Mouse (Mus musculus): ENCODE measurements at regions not wholly inside any gene's neighbourhood (a gene's known extent, or its start where the extent isn't known, plus 50 kb on each side); places are given as distances from the start of the nearest gene placed in this dataset.

DNA sequence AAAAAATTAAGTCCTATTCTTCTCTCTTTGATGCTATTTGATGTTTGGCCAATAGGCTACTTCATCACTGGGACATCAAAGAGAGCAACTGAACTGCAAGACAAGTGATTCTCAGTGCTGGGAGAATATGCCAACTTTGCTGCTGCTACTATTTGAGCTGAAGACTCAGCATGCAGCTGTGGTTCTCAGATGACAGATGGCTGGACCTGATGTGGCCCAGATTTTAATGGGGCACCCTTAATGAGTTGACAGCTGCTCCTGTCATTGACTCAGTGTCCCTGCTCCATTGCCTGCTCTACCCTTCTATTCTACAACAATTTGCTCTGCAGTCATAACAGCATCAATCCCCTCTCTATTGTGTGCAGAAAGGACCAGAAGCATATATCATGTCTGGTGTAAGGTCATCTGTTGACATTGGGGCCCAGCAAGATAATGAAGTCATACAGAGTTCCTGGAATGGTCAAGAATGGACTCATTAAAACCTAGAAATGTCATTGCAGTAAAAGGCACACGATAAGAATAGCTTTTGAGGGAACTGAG, 231.1 kb upstream of the Auts2 start:
- no peaks in the 10 kb centered on the region for H3K36me3 ChIP-seq
- no peak overlapping the region for H3K4me3 ChIP-seq
- H3K4me2 ChIP-seq (replicated peaks), result no peak overlapping the region
- no peak overlapping the region for H3K9ac ChIP-seq (replicated peaks)
- H3K4me1 ChIP-seq, result no peaks in the 10 kb centered on the region
- 87% methylated on average over 1 of the region's 1 CpGs for WGBS
- no peak overlapping the region for H3K27ac ChIP-seq (replicated peaks)
- H3K27me3 ChIP-seq, result no peaks in the 10 kb centered on the region
- ATAC-seq (ENCODE audit: low FRiP score, low read depth), result no peak
- no peaks in the 10 kb centered on the region for H3K9me3 ChIP-seq

DNA sequence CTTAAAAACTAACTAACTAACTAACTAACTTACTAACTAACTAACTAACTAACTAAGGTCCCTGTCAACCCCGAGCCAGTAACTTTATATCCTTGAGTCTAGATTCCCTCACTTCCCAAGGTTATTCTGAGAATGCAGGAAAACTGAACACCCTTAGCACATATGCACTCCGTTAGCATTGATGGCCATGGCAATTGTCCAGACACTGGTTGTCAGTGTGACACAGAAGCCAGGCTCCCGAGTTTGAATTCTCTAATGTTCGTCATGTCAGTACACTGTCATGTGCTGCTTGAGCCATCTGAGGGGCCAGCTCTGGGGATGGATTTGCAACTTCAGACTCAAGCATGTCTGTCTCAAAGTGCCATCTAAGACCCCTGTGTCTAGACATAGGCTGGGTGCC, 217.3 kb upstream of the Auts2 start:
- Histone ChIP-seq H3K27me3 (no peaks in the 10 kb centered on the region), H3K27ac (replicated peaks) (no peak overlapping the region), H3K36me3 (no peaks in the 10 kb centered on the region), H3K4me1 (no peaks in the 10 kb centered on the region), H3K9me3 (no peaks in the 10 kb centered on the region), H3K4me2 (replicated peaks) (no peak overlapping the region), H3K4me3 (no peak overlapping the region), H3K9ac (replicated peaks) (no peak overlapping the region)
- WGBS, result 90% methylated on average over 4 of the region's 4 CpGs
- ATAC-seq (ENCODE audit: low FRiP score, low read depth), result no peak

DNA sequence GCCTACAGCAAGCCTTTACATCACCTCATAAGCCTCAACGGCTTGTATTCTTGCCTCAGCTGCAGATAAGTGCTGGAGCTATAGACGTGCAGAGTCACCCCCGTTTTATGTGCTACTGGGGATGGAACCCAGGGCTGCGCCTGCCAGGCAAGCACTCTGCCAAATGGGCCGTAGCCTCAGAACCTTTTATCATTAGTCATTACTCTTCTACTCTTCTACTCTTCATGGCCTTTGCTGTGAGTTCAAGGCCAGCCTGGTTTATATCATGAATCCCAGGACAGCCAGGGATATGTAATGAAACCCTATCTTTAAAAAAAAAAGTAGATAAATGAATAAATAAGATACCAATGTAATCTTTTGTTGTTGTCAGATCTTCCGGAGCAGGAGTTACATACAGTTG, 216.6 kb upstream of the Auts2 start:
- H3K4me2 ChIP-seq (replicated peaks), result no peak overlapping the region
- no peak overlapping the region for H3K9ac ChIP-seq (replicated peaks)
- no peak overlapping the region for H3K27ac ChIP-seq (replicated peaks)
- H3K4me3 ChIP-seq, result no peak overlapping the region
- H3K4me1 ChIP-seq, result no peaks in the 10 kb centered on the region
- H3K9me3 ChIP-seq, result no peaks in the 10 kb centered on the region
- H3K36me3 ChIP-seq, result no peaks in the 10 kb centered on the region
- 86% methylated on average over 6 of the region's 6 CpGs for WGBS
- ATAC-seq (ENCODE audit: low FRiP score, low read depth), result no peak
- H3K27me3 ChIP-seq, result no peaks in the 10 kb centered on the region

DNA sequence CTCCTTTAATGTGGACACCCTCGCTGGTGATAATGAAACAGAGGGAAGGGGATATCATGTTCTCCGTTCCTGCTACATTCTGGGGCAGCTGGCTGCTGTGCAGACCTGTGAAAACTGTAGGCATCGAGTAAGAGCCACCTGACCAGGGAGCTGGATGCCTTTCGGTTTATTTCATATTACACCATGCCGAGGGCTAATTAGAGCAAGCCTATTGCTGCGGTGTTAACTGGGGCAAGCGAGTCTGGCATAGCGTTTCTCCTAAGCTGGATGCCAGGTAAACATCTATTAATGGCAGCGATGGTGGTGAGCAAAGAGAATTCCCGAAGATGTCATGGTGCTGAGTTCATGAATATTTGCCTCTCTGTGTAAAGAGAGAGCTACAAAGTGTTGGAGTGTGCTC, 215.8 kb upstream of the Auts2 start:
- no peaks in the 10 kb centered on the region for H3K4me1 ChIP-seq
- H3K27ac ChIP-seq (replicated peaks), result no peak overlapping the region
- H3K9ac ChIP-seq (replicated peaks), result no peak overlapping the region
- 88% methylated on average over 10 of the region's 10 CpGs for WGBS
- no peaks in the 10 kb centered on the region for H3K27me3 ChIP-seq
- ATAC-seq (ENCODE audit: low FRiP score, low read depth), result no peak
- no peaks in the 10 kb centered on the region for H3K36me3 ChIP-seq
- H3K9me3 ChIP-seq, result no peaks in the 10 kb centered on the region
- H3K4me3 ChIP-seq, result no peak overlapping the region
- no peak overlapping the region for H3K4me2 ChIP-seq (replicated peaks)

DNA sequence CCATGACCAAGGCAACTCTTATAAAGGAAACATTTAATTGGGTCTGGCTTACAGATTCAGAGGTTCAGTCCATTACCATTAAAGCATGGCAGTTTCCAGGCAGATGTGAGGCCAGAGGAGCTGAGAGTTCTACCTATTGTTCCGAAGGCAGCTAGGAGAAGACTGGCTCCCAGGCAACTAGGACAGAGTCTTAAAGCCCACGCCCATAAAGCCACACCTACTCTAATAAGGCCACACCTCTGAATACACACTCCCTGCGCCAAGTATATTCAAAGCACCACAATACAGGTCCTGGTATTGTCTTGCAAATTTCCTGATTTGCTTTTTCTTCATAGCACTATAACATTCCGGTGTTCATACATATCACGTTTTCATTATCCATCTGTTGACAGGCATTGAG, 194.8 kb upstream of the Auts2 start:
- ATAC-seq (ENCODE audit: low FRiP score, low read depth), result no peak

DNA sequence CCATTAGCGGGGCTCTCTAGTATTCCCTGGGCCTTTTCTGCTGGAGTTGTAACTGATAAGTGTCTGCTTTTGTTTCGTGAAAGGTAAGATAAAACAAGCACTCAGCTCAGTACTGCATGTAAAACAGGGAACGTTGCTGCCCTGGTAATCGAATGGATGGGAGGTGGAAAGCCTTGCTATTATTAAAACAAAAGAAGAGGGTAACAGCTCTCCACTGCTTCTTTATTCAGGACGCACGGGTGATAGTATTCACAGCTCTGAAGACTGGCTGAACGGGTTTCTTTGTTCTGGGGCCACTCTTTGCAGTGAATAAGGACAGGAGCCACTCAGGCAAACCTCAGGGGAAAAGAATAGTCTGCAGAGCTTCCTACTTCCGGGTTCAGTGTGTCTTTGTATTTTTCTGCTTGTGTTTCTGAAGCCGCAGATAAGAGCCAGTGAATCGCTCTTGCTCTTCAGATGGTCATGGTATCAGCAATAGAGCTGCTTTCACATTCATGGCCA, 185.6 kb upstream of the Auts2 start:
- WGBS, result 32% methylated on average over 10 of the region's 10 CpGs
- H3K4me1 ChIP-seq, result peaks cover 7% of the 10 kb centered on the region
- H3K36me3 ChIP-seq, result no peaks in the 10 kb centered on the region
- H3K9me3 ChIP-seq, result no peaks in the 10 kb centered on the region
- no peaks in the 10 kb centered on the region for H3K27me3 ChIP-seq
- H3K4me3 ChIP-seq, result no peak overlapping the region
- H3K27ac ChIP-seq (replicated peaks), result no peak overlapping the region
- no peak overlapping the region for H3K4me2 ChIP-seq (replicated peaks)
- no peak for ATAC-seq (ENCODE audit: low FRiP score, low read depth)
- H3K9ac ChIP-seq (replicated peaks), result no peak overlapping the region

More for the DNA sequence above, 194.8 kb upstream of the Auts2 start:
- Histone ChIP-seq H3K9me3 (0 out of 2 replicates have a peak, but pooled peaks cover 4% of the 10 kb centered on the region), H3K9ac (replicated peaks) (no peak overlapping the region), H3K27me3 (no peaks in the 10 kb centered on the region), H3K4me3 (no peak overlapping the region), H3K4me2 (replicated peaks) (no peak overlapping the region), H3K36me3 (no peaks in the 10 kb centered on the region), H3K4me1 (no peaks in the 10 kb centered on the region), H3K27ac (replicated peaks) (no peak overlapping the region)
- 82% methylated on average over 5 of the region's 5 CpGs for WGBS

DNA sequence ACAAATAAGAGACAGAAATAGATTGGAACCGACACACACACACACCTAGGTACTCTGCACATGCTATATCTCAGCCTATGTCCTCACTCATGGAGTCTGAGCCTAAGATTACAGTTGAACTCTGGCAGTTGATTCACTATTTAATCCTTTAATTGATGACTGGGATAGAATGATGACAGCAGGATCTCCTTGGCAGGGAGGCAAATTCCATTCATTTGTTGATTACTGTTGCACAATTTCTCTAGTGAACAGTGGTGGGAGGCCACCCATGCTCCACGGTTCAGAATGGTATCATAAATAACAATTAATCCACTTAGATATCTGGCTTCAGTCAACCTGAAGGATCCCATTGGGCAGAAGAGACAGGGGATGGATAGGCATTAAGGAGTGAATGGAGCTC, 181.3 kb upstream of the Auts2 start:
- no peaks in the 10 kb centered on the region for H3K9me3 ChIP-seq
- H3K27me3 ChIP-seq, result no peaks in the 10 kb centered on the region
- H3K36me3 ChIP-seq, result no peaks in the 10 kb centered on the region
- WGBS, result 80% methylated on average over 2 of the region's 2 CpGs
- no peak overlapping the region for H3K4me3 ChIP-seq
- peaks cover 7% of the 10 kb centered on the region for H3K4me1 ChIP-seq
- no peak overlapping the region for H3K27ac ChIP-seq (replicated peaks)
- no peak for ATAC-seq (ENCODE audit: low FRiP score, low read depth)
- H3K9ac ChIP-seq (replicated peaks), result no peak overlapping the region
- H3K4me2 ChIP-seq (replicated peaks), result no peak overlapping the region

DNA sequence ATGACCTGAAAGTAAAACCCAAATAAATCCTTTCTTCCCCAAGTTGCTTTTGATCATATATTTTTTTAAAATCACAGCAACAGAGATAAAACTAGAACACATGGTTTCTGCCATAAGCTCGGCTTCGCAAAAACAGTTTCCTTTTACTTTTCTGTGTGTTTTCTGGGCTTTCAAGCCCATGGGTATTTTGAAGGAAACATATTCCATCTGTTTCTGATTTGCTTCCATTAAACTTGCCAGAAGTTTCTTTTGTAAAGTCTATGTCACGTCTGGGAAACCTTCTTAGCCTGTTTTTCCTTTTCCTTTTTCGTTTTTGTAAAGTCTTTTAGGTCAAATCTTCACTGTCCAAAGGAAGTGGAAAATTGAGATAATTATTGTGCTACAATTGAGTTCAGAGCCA, 167.2 kb upstream of the Auts2 start:
- Histone ChIP-seq H3K9me3 (no peaks in the 10 kb centered on the region), H3K27me3 (no peaks in the 10 kb centered on the region), H3K4me1 (0 out of 2 replicates have a peak, but pooled peaks cover 5% of the 10 kb centered on the region), H3K36me3 (no peaks in the 10 kb centered on the region), H3K4me2 (replicated peaks) (no peak overlapping the region), H3K4me3 (no peak overlapping the region), H3K9ac (replicated peaks) (no peak overlapping the region), H3K27ac (replicated peaks) (no peak overlapping the region)
- no peak for ATAC-seq (ENCODE audit: low FRiP score, low read depth)
- 88% methylated on average over 4 of the region's 4 CpGs for WGBS

DNA sequence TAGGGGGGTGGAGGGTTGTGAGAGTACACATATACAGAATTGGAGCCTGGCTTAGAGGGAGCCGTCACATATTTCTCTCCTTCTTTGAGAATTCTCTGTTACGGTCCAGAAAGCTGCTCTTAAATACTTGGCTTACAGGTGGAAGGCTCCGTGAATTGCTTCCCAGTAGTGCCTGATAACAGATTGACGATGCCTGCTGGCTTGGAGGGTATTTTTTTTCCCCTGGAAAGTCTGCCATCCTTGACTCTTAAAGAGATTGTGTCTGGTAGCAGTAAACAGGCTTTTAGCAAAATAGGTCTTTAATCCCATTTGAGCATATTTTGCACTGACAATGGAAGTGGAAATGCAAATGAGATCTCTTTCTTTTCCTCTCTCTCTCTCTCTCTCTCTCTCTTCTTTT, 164.4 kb upstream of the Auts2 start:
- no peak overlapping the region for H3K27ac ChIP-seq (replicated peaks)
- no peaks in the 10 kb centered on the region for H3K27me3 ChIP-seq
- WGBS, result 42% methylated on average over 4 of the region's 4 CpGs
- no peak for ATAC-seq (ENCODE audit: low FRiP score, low read depth)
- H3K36me3 ChIP-seq, result no peaks in the 10 kb centered on the region
- H3K4me3 ChIP-seq, result no peak overlapping the region
- no peaks in the 10 kb centered on the region for H3K9me3 ChIP-seq
- H3K9ac ChIP-seq (replicated peaks), result no peak overlapping the region
- 0 out of 2 replicates have a peak, but pooled peaks cover 5% of the 10 kb centered on the region for H3K4me1 ChIP-seq
- H3K4me2 ChIP-seq (replicated peaks), result no peak overlapping the region

DNA sequence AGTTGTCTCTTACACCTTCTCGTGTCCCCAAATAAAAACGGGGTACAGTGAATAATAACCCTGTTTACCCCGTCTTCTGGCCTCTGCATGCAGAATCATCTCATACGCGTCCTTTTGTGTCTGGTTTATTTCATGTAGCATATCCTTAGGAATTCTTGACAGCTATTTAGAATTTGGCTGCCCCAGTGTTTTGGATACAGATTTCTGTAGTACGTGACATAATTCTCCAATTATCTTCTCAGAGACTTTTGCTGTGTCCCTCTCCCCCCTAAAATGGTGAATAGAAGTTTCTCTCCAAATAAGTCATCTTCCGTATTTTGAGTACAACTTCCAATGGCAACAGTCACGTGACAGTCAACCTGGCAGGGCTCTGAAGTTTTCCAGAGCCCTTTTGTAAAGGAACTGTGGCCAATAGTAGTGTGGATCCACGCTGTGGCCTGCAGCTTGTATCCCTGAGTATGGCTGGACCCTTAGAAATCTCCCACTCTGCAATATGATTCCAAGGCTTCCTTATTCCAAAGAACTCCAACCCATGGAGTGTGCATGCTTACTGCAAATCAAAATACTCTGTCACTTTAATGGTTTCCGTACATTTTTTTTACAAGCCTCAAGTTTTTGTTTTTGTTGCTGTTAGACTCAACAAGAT, 160.4 kb upstream of the Auts2 start:
- Histone ChIP-seq H3K4me2 (replicated peaks) (no peak overlapping the region), H3K27ac (replicated peaks) (no peak overlapping the region), H3K27me3 (no peaks in the 10 kb centered on the region), H3K9me3 (no peaks in the 10 kb centered on the region), H3K4me1 (0 out of 2 replicates have a peak, but pooled peaks cover 5% of the 10 kb centered on the region), H3K9ac (replicated peaks) (no peak overlapping the region), H3K4me3 (no peak overlapping the region), H3K36me3 (no peaks in the 10 kb centered on the region)
- ATAC-seq (ENCODE audit: low FRiP score, low read depth), result no peak
- WGBS, result 88% methylated on average over 10 of the region's 10 CpGs

DNA sequence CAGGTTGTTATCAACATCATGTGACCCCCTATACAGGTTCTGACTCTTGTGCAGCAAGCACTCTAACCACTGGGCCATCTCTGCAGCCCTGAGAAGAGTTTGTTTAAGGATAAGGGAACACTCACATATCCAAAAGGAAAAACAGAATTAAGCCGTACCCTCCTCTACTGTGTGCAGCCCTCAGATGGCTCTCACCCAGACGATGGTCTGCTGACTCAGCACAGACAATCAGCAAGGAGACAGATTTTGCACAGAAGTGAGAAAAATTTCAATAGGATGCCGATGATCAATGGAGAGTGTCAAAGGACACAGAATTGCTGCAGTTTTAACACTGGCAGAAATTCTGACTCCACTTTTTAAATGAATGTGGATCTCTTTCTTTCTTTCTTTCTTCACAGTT, 159.4 kb upstream of the Auts2 start:
- Histone ChIP-seq H3K27me3 (no peaks in the 10 kb centered on the region), H3K4me2 (replicated peaks) (no peak overlapping the region), H3K9me3 (no peaks in the 10 kb centered on the region), H3K4me1 (0 out of 2 replicates have a peak, but pooled peaks cover 3% of the 10 kb centered on the region), H3K4me3 (no peak overlapping the region), H3K27ac (replicated peaks) (no peak overlapping the region), H3K9ac (replicated peaks) (no peak overlapping the region), H3K36me3 (no peaks in the 10 kb centered on the region)
- ATAC-seq (ENCODE audit: low FRiP score, low read depth), result no peak
- 83% methylated on average over 3 of the region's 3 CpGs for WGBS

DNA sequence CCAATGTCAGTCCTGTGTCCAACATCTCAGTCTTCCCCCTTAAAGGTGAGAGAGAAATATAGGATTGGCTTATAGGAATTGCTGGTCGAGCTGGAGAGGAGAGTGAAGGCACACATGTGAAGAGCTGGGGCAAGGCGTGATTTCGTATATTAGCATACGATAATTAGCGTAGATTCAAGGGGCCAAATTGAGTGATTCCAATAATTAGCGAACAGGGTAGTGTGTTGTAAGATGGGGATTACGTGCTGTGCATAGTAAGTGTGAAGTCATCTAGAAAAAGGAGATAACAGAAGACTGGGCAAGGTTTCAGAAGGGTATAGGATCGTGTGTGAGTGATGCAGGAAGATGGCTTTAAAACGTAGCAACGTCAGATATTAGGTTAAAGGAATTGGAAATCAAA, 147.6 kb upstream of the Auts2 start:
- Histone ChIP-seq H3K27ac (replicated peaks) (no peak overlapping the region), H3K36me3 (no peaks in the 10 kb centered on the region), H3K9me3 (peaks cover 6% of the 10 kb centered on the region; the same call in 1 of the 2 replicates), H3K27me3 (no peaks in the 10 kb centered on the region), H3K9ac (replicated peaks) (no peak overlapping the region), H3K4me3 (no peak overlapping the region), H3K4me2 (replicated peaks) (no peak overlapping the region), H3K4me1 (peaks cover 6% of the 10 kb centered on the region; the same call in 1 of the 2 replicates)
- no peak for ATAC-seq (ENCODE audit: low FRiP score, low read depth)
- WGBS, result 87% methylated on average over 10 of the region's 10 CpGs

Measured in midbrain, embryonic 12.5 days (tissue).